Mouse (Mus musculus) adrenal gland, postnatal 14 days (tissue): ENCODE measurements around the gene Bglap. TPM values are rescaled to one million over a fixed set of nuclear protein-coding genes. Genes with fewer than 3 reads are reported as not detected.
"Not testable (repeated sequence)": the region's sequence is repeated elsewhere in the genome, so short reads cannot be mapped to it uniquely, and the experiment has no call there.

Source experiments
- DNase-seq: peaks from one replicate; pipeline ENCODE4 v3.0.0; 2021; ENCODE audit warnings: mixed read lengths
- long read RNA-seq, 2 experiments: library from polyadenylated mRNA; stranded (forward); transcript quantifications; one replicate each; pipeline ENCODE4 v2.0.0; 2021
- total RNA-seq: library from RNA; stranded (reverse); gene quantifications from 2 replicates; pipeline ENCODE4 v1.2.3, GENCODE M21; 2021

Bglap gene
- total RNA-seq: 2.1 and 3.3 TPM in 2 replicates
- long read RNA-seq, experiment 1, partial matches to known transcripts: 0 of 1 reads
- long read RNA-seq, experiment 1, other reads (novel, unspliced or antisense): 0 of 1 reads
- long read RNA-seq, experiment 2, partial matches to known transcripts: 0 of 3 reads
- long read RNA-seq, experiment 2, other reads (novel, unspliced or antisense): 0 of 3 reads

DNA sequence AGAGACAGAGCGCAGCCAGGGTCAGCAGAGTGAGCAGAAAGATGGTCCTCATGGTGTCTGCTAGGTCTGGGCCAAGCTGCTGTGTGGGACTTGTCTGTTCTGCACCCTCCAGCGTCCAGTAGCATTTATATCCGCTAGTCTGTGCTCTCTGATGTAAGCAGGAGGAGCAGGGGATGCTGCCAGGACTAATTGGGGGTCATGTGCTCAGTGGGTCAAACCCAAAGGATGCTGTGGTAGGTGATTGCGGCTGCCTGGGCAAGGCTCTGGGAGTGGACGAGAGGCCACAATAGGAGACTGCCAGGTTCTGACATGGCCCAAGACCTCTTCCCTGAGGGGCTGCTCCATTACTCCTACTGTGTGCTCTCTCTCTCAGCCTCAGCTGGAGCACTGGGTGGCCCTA lies at the start of gene Bglap:
TSS of gene Bglap (minus strand) at position 101 of the 400 bp plus-strand sequence.
- DNase-seq: no peak

DNA sequence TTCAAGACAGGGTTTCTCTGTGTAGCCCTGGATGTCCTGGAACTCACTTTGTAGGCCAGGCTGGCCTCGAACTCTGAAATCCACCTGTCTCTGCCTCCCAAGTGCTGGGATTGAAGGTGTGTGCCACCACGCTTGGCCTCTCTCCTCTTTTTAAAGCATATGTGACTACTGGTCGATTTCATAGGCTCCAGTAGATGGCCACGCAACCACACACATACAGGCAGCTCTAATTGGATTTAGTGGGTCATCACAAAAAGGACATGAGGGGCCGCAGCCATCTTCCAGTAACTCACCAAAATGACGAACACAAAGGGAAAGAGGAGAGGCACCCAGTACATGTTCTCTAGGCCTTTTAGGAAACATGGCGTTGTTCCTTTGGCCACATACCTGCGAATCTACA lies 44.4 kb upstream of the Bglap start:
- not testable (repeated sequence) for DNase-seq

- peak; percentile 42 for DNase-seq
These were observed 43.2 kb upstream of the Bglap start for GRCm38 (mm10) chr3:88427342-88427905.

GRCm38 (mm10) chr3:88425708-88426420 lies 41.6 kb upstream of the Bglap start:
- no peak for DNase-seq

DNA sequence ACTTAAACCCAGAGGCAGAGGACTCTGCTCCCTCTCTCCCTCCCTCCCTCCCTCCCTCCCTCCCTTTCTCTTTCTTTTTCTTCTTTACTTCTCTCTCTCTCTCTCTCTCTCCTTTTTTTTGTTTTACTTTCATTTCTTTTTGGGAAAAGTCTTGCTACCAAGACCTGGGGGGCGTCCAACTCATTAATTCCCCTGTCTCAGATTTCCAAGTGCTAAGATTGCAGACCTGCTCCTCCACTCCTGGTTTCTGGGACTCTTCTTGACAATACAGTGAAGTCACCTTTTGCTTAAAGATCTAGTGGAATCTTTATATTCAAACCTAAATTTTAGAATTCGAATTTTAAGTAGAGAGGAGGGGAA lies 41.0 kb upstream of the Bglap start:
- DNase-seq: no peak

- DNase-seq: peak; percentile 96
These were observed 40.5 kb upstream of the Bglap start, which contains the start of gene Slc25a44 for GRCm38 (mm10) chr3:88424605-88425329. Gene Slc25a44 (minus strand): TSS chr3:88425139.

DNA sequence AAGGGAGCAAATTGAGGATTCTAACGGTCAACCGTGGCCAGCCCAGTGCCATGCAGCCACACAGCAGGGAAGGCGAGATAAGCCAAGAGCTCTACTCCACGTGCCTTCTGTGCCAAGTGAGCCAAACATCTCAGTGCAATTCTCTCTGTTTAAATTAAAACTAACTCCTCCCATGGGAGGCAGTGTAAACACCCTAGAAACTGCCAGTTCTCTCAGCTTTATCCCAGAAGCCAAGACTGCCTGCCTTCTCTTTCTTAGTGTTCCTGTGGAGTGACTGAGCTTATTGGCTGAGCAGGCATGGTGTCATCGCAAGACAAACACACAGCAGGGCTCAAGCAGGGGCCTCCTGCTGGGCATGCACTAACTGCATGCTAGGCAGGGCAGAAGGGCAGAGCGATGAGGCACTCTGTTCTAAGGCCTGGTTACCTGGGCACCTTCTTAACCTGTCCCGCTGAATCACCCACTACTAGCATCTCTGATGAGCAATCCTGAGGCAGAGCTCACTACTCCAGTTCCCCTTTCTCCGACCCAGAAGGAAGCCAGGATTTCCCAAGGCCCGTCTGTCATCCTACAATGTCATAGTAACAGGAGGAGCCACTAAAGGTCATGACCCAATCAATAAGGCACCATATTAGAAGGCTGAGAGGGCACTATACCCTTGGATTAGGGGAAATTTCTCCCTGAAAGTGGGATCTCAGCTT lies 37.9 kb upstream of the Bglap start:
- no peak for DNase-seq

GRCm38 (mm10) chr3:88420771-88421170 lies 36.5 kb upstream of the Bglap start:
- no peak for DNase-seq

DNA sequence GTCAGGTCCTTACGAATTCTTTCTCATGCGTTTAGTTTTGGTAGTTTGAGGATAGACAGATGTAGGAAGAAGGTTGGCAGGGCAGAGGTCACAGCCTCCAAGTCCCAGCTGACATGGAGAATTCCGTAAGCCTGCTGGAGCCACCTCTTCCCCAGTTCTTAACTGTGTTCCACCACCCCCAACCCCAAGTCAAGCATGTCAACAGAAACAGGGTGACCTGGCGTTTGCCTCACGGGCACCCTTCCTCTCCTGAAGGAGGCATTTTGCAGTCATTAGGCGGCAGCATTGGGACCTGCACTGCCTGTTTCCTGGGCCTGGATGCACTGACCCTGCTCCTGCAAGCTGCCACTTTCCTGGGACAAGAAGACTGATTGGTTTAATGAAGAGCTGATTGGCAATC lies 33.8 kb upstream of the Bglap start:
- DNase-seq: peak; percentile 61

- no peak for DNase-seq
These were observed 31.4 kb upstream of the Bglap start for GRCm38 (mm10) chr3:88415668-88416067.

DNA sequence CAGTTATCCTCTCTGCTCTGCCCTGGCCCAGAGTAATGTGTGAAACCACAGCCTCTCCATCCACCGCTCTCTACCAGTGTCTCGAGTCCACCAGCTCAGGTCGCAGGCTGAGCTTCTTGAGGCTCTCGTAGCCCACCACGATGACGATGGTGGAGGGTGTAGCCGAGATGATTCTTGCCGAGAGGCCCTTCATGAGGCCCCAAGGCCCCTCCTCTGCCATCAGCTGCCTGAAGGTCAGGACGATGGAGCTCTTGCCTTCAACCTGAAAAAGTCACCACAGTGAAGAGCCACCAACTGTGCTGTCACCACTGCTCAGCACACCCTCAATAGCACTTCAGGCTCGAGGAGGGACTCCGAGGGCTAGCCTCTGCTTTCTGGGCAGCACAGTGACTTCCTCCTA lies 28.4 kb upstream of the Bglap start:
- no peak for DNase-seq

DNA sequence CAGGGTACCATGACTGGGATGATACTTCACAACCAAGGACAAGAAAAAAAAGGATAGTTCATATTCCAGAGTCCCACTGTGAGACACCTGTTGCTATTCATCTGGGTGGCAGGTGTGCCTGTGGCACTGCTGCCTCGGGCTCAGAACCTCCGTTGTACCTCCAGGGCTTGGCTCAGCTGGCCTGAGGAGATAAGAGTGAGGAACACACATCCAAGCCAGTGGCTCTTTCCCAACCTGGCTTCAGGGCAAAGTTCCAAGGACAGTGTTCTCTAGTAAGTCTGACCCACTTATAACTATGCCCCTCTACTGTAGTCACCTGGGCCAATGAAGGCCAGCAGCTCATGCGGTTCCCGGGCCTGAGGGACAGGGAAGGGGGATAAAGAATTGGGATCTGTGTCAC lies 27.4 kb upstream of the Bglap start:
- DNase-seq: peak; percentile 73

GRCm38 (mm10) chr3:88410645-88411031 lies 26.4 kb upstream of the Bglap start:
- DNase-seq: peak; percentile 64

DNA sequence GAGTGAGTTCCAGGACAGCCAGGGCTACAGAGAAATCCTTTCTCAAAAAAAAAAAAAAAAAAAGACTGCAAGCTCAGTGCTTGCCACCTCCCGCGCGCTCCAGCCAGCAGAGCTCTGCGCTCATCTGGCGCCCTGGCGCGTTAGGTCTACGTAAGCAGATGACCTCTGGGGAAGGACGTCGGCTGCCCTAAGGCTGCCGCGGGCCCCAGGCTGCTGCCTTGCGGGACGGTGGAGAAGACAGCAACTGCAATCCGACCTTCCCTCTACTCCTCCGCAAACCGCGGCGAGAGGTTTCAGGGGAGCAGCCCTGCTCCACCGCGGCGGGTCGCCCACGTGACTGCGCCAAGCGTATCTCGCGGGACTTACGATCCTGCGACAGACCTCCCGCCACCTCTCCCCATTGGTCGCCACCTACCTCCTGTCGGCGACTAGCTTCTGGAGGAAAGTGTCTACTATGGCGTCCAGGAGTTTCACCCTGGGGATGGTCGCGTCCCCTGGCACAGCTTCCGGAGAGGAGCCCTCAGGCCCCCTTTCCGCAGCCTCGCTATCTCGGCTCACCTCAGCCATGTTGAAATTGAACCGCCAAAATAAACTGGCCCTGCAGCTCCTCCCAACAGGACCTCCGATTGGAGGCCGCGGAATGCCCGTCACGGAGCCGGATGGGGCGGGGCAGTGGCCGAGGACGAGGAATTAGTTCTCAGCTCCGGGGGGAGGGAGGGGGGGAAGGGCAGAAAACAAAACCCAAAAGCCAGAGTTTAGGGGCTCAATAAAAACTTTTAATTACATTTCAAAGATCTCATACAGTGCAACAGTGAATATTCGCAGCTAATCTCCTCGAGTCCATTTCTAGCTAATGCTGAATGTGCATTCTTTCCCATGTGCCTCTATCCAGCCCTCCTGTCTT lies 25.7 kb upstream of the Bglap start, which contains the start of gene Pmf1:
TSS of gene Pmf1 (minus strand) at position 591 of the 904 bp plus-strand sequence.
- peak; percentile 96 for DNase-seq

DNA sequence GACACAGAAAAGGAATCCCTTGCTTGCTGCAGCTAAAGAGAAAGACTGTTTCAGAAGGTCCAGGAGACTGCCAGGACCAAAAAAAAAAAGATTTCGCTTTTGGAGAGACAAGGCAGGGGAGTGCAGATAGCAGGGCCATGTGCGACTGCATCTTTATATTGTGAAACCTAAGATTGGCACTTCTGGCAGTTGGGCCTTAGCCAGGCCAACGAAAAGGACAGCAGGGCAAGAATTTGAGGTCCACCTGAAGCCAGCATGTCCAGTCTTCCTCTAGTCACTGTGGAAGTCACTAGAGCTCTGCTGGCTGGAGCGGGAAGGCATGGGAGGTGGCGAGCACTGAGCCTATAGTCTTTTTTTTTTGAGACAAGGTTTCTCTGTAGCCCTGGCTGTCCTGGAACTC lies 24.7 kb upstream of the Bglap start:
- peak; percentile 51 for DNase-seq

DNA sequence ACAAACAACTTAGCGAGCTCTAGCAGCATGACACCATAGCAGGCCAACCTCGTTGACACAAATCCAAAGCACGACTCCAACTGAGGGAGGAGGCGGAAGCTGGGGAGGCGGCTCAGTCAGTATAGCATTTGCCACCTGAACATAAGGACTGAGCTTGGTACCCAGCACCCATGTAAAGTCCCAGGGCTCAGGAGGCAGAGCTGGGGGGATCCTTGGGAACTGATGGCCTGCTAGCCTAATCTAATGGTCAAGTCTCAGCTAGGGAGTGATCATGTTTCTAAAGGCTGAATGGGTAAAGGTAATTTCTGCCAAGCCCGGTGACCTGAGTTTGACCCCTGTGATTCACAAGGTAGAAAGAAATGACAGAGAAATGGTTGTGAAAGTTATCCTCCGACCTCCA lies 23.3 kb upstream of the Bglap start:
- no peak for DNase-seq

DNA sequence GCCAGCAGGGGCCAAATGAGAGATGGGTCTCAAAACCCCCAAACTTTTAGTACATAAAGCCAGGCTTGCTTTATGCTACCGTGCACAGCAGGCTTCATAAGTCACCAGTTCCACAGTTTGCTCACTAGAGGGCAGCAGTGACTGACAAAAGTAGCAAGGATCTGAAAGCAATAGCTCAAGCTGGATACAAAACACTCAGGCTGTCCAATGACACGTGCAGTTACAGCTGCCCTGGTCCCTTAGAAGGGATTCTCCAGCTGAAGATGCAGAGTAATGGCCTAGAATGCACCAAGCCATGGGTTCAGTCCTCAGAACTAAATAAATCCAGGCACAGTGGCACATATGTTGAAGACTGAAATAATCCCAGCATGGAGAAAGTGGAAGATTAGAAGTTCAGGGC lies 22.8 kb upstream of the Bglap start:
- DNase-seq: peak; percentile 77

GRCm38 (mm10) chr3:88403522-88404230 lies 19.4 kb upstream of the Bglap start:
- DNase-seq: no peak

DNA sequence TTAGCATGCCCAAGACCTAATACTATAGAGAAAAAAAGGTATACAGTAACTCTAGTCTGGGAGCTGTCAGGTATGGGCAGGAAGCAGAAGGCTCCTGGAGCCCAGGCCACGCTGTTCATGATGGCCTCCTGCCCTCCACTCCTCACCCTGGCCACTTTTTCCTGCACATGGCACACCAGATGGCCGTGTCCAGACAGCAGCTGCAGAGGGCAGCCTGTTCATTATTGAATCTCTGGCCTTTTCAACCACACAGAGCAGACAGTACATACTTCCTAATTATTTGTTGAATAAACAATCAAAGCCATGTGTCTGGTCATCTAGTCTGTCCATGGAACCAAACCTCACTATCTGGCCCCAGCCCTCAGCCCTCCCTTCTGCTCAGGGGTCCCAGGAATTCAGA lies 14.4 kb upstream of the Bglap start:
- no peak for DNase-seq

GRCm38 (mm10) chr3:88395742-88396141 lies 11.5 kb upstream of the Bglap start:
- no peak for DNase-seq

- DNase-seq: no peak
These were observed 11.0 kb upstream of the Bglap start for GRCm38 (mm10) chr3:88395288-88395687.
